Mouse (Mus musculus): ENCODE data around the gene St7. TPM values are rescaled to one million over a fixed set of nuclear protein-coding genes. Genes with fewer than 3 reads are reported as not detected.
A peak's percentile ranks its signal among the peaks of the same experiment; 100 is the strongest.

Gene St7
- polyA plus RNA-seq, 1 experiment from 2014 or later = 25.5 TPM

GRCm38 (mm10) chr6:17800694-17801093 lies 108.0 kb downstream of the St7 start:
- Histone ChIP-seq H3K27ac (ENCODE audit: low read depth) (no peak overlapping the region), H3K4me1 (replicated peaks; ENCODE audit: control insufficient read depth, insufficient read depth, low read length) (no peaks in the 10 kb centered on the region), H3K27me3 (replicated peaks; ENCODE audit: control insufficient read depth, insufficient read depth, low read length) (no peaks in the 10 kb centered on the region), H3K9ac (ENCODE audit: low read length) (no peak overlapping the region), H3K36me3 (ENCODE audit: control insufficient read depth, insufficient read depth, low read length) (no peaks in the 10 kb centered on the region), H3K4me3 (ENCODE audit: low read depth, low read length) (no peak overlapping the region), H3K4me2 (ENCODE audit: low read length) (no peak overlapping the region), H3K9me3 (ENCODE audit: control insufficient read depth, low read length) (no peaks in the 10 kb centered on the region)
- no peak for ATAC-seq (replicated peaks; ENCODE audit: low FRiP score, low TSS enrichment, low read depth)
- DNase-seq (ENCODE audit: low spot score) = no peak
- 83% methylated on average over 5 of the region's 5 CpGs for WGBS

GRCm38 (mm10) chr6:17804468-17804867 lies 111.7 kb downstream of the St7 start:
- Histone ChIP-seq H3K27me3 (replicated peaks; ENCODE audit: control insufficient read depth, insufficient read depth, low read length) (no peaks in the 10 kb centered on the region), H3K36me3 (ENCODE audit: control insufficient read depth, insufficient read depth, low read length) (no peaks in the 10 kb centered on the region), H3K4me2 (ENCODE audit: low read length) (no peak overlapping the region), H3K9me3 (ENCODE audit: control insufficient read depth, low read length) (no peaks in the 10 kb centered on the region), H3K9ac (ENCODE audit: low read length) (no peak overlapping the region), H3K4me1 (replicated peaks; ENCODE audit: control insufficient read depth, insufficient read depth, low read length) (no peaks in the 10 kb centered on the region), H3K27ac (ENCODE audit: low read depth) (no peak overlapping the region), H3K4me3 (ENCODE audit: low read depth, low read length) (no peak overlapping the region)
- no peak for DNase-seq (ENCODE audit: low spot score)
- 76% methylated on average over 3 of the region's 3 CpGs for WGBS
- ATAC-seq (replicated peaks; ENCODE audit: low FRiP score, low TSS enrichment, low read depth) = no peak

- DNase-seq (ENCODE audit: low spot score) = no peak
- H3K9me3 ChIP-seq (ENCODE audit: control insufficient read depth, low read length) = no peaks in the 10 kb centered on the region
- H3K27me3 ChIP-seq (replicated peaks; ENCODE audit: control insufficient read depth, insufficient read depth, low read length) = no peaks in the 10 kb centered on the region
- no peak overlapping the region for H3K9ac ChIP-seq (ENCODE audit: low read length)
- no peak overlapping the region for H3K4me2 ChIP-seq (ENCODE audit: low read length)
- no peaks in the 10 kb centered on the region for H3K36me3 ChIP-seq (ENCODE audit: control insufficient read depth, insufficient read depth, low read length)
- no peak overlapping the region for H3K27ac ChIP-seq (ENCODE audit: low read depth)
- no peak overlapping the region for H3K4me3 ChIP-seq (ENCODE audit: low read depth, low read length)
- no peaks in the 10 kb centered on the region for H3K4me1 ChIP-seq (replicated peaks; ENCODE audit: control insufficient read depth, insufficient read depth, low read length)
- ATAC-seq (replicated peaks; ENCODE audit: low FRiP score, low TSS enrichment, low read depth) = no peak
- 16% methylated on average over 4 of the region's 4 CpGs for WGBS
Observed at GRCm38 (mm10) chr6:17806569-17806968, 113.8 kb downstream of the St7 start.

GRCm38 (mm10) chr6:17811063-17811462 lies 118.3 kb downstream of the St7 start:
- Histone ChIP-seq H3K9ac (ENCODE audit: low read length) (no peak overlapping the region), H3K4me3 (ENCODE audit: low read depth, low read length) (no peak overlapping the region), H3K27ac (ENCODE audit: low read depth) (peak overlapping the region; percentile 48), H3K4me1 (replicated peaks; ENCODE audit: control insufficient read depth, insufficient read depth, low read length) (no peaks in the 10 kb centered on the region), H3K9me3 (ENCODE audit: control insufficient read depth, low read length) (no peaks in the 10 kb centered on the region), H3K27me3 (replicated peaks; ENCODE audit: control insufficient read depth, insufficient read depth, low read length) (no peaks in the 10 kb centered on the region), H3K36me3 (ENCODE audit: control insufficient read depth, insufficient read depth, low read length) (no peaks in the 10 kb centered on the region), H3K4me2 (ENCODE audit: low read length) (no peak overlapping the region)
- ATAC-seq (replicated peaks; ENCODE audit: low FRiP score, low TSS enrichment, low read depth) (0 out of 2 replicates have a peak, but pooled peaks have one; percentile 54), DNase-seq (ENCODE audit: low spot score) (no peak)
- WGBS = 63% methylated on average over 2 of the region's 2 CpGs

GRCm38 (mm10) chr6:17811531-17811930 lies 118.8 kb downstream of the St7 start:
- Histone ChIP-seq H3K27me3 (replicated peaks; ENCODE audit: control insufficient read depth, insufficient read depth, low read length) (no peaks in the 10 kb centered on the region), H3K4me1 (replicated peaks; ENCODE audit: control insufficient read depth, insufficient read depth, low read length) (peaks cover under 1% of the 10 kb centered on the region; the same call in 1 of the 2 replicates), H3K9ac (ENCODE audit: low read length) (no peak overlapping the region), H3K36me3 (ENCODE audit: control insufficient read depth, insufficient read depth, low read length) (no peaks in the 10 kb centered on the region), H3K4me2 (ENCODE audit: low read length) (no peak overlapping the region), H3K9me3 (ENCODE audit: control insufficient read depth, low read length) (no peaks in the 10 kb centered on the region), H3K4me3 (ENCODE audit: low read depth, low read length) (no peak overlapping the region), H3K27ac (ENCODE audit: low read depth) (no peak overlapping the region)
- ATAC-seq (replicated peaks; ENCODE audit: low FRiP score, low TSS enrichment, low read depth) (peak; percentile 70; the same call in 1 of the 2 replicates), DNase-seq (ENCODE audit: low spot score) (no peak)

GRCm38 (mm10) chr6:17814074-17814649 lies 121.4 kb downstream of the St7 start:
- Histone ChIP-seq H3K36me3 (ENCODE audit: control insufficient read depth, insufficient read depth, low read length) (no peaks in the 10 kb centered on the region), H3K27ac (ENCODE audit: low read depth) (no peak overlapping the region), H3K27me3 (replicated peaks; ENCODE audit: control insufficient read depth, insufficient read depth, low read length) (no peaks in the 10 kb centered on the region), H3K9ac (ENCODE audit: low read length) (no peak overlapping the region), H3K9me3 (ENCODE audit: control insufficient read depth, low read length) (no peaks in the 10 kb centered on the region), H3K4me2 (ENCODE audit: low read length) (no peak overlapping the region), H3K4me1 (replicated peaks; ENCODE audit: control insufficient read depth, insufficient read depth, low read length) (peaks cover 6% of the 10 kb centered on the region), H3K4me3 (ENCODE audit: low read depth, low read length) (no peak overlapping the region)
- ATAC-seq (replicated peaks; ENCODE audit: low FRiP score, low TSS enrichment, low read depth) = no peak
- WGBS = 42% methylated on average over 2 of the region's 2 CpGs
- DNase-seq (ENCODE audit: low spot score) = no peak

- Histone ChIP-seq H3K9me3 (ENCODE audit: control insufficient read depth, low read length) (no peaks in the 10 kb centered on the region), H3K27ac (ENCODE audit: low read depth) (no peak overlapping the region), H3K9ac (ENCODE audit: low read length) (no peak overlapping the region), H3K4me2 (ENCODE audit: low read length) (no peak overlapping the region), H3K4me1 (replicated peaks; ENCODE audit: control insufficient read depth, insufficient read depth, low read length) (peaks cover 6% of the 10 kb centered on the region), H3K4me3 (ENCODE audit: low read depth, low read length) (no peak overlapping the region), H3K27me3 (replicated peaks; ENCODE audit: control insufficient read depth, insufficient read depth, low read length) (no peaks in the 10 kb centered on the region), H3K36me3 (ENCODE audit: control insufficient read depth, insufficient read depth, low read length) (no peaks in the 10 kb centered on the region)
- no peak for DNase-seq (ENCODE audit: low spot score)
- ATAC-seq (replicated peaks; ENCODE audit: low FRiP score, low TSS enrichment, low read depth) = peak; percentile 70; the same call in 1 of the 2 replicates
- 14% methylated on average over 3 of the region's 3 CpGs for WGBS
Observed at GRCm38 (mm10) chr6:17816865-17817435, 124.2 kb downstream of the St7 start.

GRCm38 (mm10) chr6:17823614-17824013 lies 130.9 kb downstream of the St7 start:
- no peak overlapping the region for H3K4me2 ChIP-seq (ENCODE audit: low read length)
- H3K9ac ChIP-seq (ENCODE audit: low read length) = no peak overlapping the region
- H3K36me3 ChIP-seq (ENCODE audit: control insufficient read depth, insufficient read depth, low read length) = no peaks in the 10 kb centered on the region
- no peaks in the 10 kb centered on the region for H3K9me3 ChIP-seq (ENCODE audit: control insufficient read depth, low read length)
- no peak overlapping the region for H3K27ac ChIP-seq (ENCODE audit: low read depth)
- DNase-seq (ENCODE audit: low spot score) = no peak
- WGBS = 94% methylated on average over 2 of the region's 2 CpGs
- no peak for ATAC-seq (replicated peaks; ENCODE audit: low FRiP score, low TSS enrichment, low read depth)
- no peak overlapping the region for H3K4me3 ChIP-seq (ENCODE audit: low read depth, low read length)
- H3K27me3 ChIP-seq (replicated peaks; ENCODE audit: control insufficient read depth, insufficient read depth, low read length) = no peaks in the 10 kb centered on the region
- no peaks in the 10 kb centered on the region for H3K4me1 ChIP-seq (replicated peaks; ENCODE audit: control insufficient read depth, insufficient read depth, low read length)

- ATAC-seq (replicated peaks; ENCODE audit: low FRiP score, low TSS enrichment, low read depth) (no peak), DNase-seq (ENCODE audit: low spot score) (no peak)
- no peak overlapping the region for H3K9ac ChIP-seq (ENCODE audit: low read length)
- no peak overlapping the region for H3K4me3 ChIP-seq (ENCODE audit: low read depth, low read length)
- no peaks in the 10 kb centered on the region for H3K4me1 ChIP-seq (replicated peaks; ENCODE audit: control insufficient read depth, insufficient read depth, low read length)
- no peak overlapping the region for H3K27ac ChIP-seq (ENCODE audit: low read depth)
- H3K9me3 ChIP-seq (ENCODE audit: control insufficient read depth, low read length) = no peaks in the 10 kb centered on the region
- no peaks in the 10 kb centered on the region for H3K27me3 ChIP-seq (replicated peaks; ENCODE audit: control insufficient read depth, insufficient read depth, low read length)
- no peak overlapping the region for H3K4me2 ChIP-seq (ENCODE audit: low read length)
- H3K36me3 ChIP-seq (ENCODE audit: control insufficient read depth, insufficient read depth, low read length) = no peaks in the 10 kb centered on the region
- WGBS = 100% methylated on average over 1 of the region's 1 CpGs
Observed at GRCm38 (mm10) chr6:17824735-17825134, 132.0 kb downstream of the St7 start.
